Mouse (Mus musculus) skeletal muscle tissue, adult 2 months (tissue): Measurements from ENCODE around the gene Ppm1h.

Source experiments
- DNase-seq: peaks from one replicate; pipeline ENCODE4 v3.0.0-alpha.2; 2012; ENCODE audit warnings: low read depth, low spot score

The Ppm1h gene

DNA sequence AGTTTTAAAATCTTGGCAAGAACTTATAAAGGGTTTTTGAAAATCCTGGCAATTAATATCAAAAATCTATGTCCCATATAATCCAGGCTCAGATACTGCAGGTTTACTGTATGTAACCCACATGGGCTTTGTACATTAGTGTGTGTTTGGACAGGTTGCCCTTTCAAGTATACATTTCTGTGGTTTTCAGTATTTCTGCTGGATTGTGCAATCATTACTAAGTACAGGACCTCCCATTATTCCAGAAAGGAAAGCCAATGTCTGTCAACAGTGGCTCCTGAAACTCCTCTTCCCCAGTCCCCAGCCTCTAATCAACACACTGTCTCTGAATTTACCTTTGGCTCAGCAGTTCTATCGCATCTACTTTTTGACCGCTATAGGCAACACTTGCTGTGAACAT is 66.4 kb downstream of the Ppm1h start:
- DNase-seq, result no peak

DNA sequence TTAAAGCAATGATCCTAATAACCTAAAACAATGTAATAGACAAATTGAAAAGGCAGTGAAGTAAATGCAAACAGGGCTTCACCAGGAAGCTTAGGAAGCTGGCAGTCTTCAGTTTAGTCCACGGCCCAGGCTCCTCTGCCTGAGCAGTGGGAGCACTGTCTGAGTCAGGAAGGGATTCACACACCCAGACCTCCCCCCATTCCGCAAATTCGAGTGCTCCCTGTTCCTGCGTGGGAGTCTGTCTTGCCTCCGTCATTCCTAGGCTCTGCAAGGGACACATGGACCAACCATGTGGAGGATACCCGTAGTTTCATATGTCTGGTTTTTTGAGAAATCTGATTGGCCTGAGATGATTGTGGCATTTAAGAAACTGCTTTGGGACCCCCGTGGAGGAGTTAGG is 67.6 kb downstream of the Ppm1h start:
- DNase-seq, result no peak

DNA sequence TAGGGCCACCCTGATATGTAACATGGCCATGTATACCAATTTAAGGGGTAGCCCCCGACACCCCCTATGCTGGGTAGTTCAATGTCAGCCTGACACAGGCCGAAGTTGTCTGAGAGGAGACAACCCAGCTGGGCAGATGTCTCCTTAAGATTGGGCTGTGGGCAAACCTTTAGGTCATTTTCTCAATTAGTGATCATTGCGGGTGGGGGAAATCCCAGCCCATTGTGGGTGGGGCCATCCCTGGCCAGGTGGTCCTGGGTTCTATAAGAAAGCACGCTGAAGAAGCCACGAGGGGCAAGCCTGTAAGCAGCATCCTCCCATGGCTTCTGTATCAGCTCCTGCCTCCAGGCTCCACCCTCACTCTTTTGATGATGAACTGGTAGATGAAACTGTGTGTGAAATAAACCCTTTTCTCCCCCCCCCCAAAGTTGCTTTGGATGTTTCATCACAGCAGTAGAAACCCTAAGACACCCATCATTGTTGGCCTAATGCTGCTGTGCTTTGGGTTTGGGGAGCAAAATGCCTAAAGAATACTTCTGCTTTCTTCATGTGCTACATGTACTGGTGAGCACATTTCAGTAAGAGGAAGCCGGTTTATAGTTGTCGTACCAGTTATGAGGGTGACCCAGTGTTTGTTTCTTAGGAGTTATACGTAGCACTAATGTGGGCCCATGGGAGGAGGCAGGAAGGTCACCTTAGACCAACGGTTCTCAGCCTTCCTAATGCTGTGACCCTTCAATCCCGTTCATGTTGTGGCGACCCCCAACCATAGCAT is 68.8 kb downstream of the Ppm1h start:
- no peak for DNase-seq

DNA sequence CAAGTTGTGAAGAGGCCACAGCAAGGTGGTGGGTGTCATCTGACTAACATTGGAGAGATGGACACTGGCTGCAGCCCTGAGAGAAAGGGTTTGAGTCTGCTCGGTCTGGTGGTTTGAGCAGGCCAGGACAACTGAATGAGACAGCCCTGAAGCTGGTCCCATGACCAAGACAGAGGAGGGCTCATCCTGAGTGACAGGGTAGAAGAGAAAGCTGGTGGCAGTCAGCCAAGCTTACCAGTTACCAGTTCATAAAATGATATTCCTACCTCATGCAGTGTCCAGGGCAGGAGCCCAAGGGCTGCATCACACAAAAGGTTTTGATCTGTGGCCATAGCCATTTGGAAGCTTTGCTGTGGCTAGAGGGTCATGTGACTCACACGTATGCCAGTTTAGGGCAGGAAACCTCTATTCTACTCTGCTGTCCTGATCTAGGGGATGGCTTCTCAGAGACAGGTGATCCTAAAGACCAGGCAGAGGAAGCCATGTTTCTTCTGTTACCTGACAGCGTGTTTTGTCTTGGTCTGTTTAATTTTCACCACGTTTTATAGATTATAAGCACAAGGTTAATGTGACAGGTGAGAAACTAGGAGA is 69.9 kb downstream of the Ppm1h start:
- DNase-seq, result no peak

DNA sequence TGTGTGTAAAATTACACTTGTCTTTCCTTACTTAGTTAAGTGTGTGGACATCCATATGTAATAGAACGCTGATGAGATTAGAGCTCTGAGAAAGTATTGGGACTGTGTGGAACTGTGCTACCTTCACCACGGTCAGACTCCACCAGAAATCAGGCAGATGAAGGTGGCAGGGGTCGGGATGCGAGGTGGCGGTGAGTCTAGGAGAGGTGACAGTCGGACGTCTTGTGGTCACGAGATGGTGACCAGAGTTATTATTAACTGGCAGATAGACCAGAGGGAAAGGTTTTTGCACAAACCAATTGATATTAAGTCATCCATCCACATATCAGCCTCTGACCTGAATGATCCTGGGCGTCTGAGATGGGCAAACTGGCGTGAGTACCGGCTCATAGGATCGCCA is 70.5 kb downstream of the Ppm1h start:
- DNase-seq, result no peak

DNA sequence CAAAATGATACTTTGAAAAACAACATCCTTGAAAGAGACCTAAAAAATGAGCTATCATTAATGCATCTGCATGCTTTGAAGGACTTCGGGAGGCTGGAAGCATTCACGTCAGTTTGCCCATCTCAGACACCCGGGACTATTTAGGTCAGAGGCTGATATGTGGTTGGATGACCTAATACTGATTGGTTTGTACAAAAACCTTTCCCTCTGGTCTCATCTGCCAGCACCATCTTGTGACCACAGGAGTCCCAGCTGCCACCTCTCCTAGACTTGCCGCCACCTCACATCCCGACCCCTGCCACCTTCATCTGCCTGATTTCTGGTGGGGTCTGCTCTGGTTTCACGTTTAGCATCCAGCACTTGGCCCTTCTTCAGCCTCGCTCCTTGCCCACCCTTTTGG is 71.3 kb downstream of the Ppm1h start:
- DNase-seq, result no peak

DNA sequence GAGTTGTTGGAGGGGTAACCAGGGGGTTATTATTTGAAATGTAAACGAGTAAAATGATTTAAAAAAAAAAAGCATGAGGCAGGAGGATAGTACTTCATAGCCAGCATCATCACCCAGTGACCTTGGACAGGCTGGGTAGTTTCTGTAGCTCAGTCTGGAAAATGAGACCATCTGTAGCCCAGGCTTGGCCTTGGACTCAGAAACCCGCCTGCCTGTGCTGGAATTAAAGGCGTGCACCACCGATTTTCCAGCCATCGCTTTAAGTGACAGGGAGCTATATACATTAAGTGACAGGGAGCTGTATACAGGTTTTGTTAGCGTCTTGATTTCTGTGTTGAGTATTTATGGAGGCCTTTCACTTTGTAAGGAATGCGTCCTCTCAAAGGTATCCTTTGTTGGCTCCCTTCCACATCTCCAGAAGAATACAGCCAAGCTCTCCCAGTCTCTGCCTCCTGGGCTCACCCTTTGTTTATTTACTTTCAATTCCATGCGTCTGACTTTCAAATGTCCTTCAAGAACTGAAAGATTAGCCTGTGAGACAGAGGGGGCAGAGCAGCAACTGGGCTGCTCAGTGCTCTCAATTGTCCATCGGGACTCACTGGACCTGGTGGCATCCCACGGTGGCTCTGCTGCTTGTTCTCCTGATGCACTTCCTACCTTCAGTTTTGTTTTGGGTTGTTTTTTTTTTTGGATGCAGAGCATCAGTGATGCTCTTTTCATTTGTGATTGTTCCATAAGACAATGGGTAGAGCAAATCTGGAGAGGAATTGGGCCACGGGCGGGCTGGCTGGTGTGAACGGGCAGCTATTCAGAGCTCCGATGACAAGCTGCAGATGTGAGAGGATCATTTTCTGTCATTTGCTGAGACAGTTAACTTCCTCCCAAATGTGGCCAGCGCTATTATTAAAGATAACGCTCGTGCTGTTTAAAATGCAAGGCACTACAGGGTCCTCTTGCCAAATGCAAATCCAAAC is 74.7 kb downstream of the Ppm1h start:
- DNase-seq, result no peak

DNA sequence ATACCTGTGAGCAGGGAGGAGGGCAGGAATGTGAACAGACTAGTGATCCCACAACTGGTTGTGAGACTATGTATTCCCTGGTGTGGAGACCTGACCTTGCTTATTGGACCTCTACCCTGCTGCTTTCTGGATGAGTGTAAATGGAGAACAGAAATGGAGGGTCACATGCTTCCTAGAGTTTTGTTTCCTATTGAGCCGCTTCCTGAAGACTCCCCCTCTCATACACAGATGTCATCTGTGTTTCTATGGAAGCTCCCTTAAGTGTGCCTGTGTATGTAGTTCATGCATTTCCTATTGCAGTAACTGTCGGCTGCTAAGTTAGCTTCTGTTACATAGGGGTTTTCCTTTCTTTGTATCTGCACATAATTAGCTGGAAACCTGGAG is 75.4 kb downstream of the Ppm1h start:
- DNase-seq, result peak; percentile 16

DNA sequence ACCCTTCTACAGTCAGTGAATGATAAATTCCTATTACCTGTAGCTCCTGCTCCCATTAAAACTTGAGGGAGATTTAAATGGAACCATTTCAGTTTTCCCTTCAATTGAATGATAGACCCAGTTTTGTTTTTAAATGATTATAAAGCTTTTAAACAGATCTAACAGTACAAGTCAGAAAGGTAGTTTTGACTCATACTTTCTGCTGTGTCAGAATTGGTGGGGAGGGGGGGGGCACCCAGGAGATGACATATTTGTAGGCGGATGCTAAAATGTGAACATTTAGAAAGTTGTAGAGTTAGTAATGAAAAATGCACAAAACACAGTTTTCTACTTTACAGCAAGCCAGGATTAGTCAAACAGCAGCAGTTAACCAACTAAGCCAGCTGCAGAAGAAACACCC is 76.4 kb downstream of the Ppm1h start:
- DNase-seq, result no peak

DNA sequence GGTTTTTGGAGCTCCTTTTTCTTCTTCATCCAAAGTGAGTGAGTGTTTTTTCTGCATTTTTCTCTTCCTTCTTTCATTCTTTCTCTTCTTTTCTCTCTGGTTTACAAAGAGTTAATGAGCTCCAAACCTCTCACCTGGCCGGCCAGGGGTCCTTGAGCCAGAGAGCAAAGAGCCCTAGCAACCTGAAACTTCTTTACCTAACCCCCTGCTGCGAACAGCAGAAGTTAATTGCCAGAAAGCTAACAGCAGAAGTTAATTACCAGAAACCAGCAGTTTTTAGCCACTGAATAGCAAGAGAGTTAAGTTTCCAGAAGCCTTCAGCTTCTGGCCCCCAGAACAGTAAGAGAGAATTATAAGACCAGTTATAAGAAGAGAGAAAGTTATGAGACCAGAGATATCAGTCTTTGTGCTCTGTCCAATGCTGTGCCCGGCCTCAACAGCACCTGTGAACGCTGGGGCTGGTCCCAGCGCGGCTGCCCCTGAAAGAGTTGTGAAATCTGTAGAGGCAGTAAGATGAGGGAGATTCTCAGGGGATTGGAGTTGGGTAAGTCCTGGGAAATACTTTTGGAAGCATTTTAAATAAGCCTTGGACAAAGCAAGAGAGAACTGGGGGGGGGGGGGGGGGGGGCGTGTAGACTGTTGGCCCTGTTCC is 78.4 kb downstream of the Ppm1h start:
- DNase-seq, result no peak

DNA sequence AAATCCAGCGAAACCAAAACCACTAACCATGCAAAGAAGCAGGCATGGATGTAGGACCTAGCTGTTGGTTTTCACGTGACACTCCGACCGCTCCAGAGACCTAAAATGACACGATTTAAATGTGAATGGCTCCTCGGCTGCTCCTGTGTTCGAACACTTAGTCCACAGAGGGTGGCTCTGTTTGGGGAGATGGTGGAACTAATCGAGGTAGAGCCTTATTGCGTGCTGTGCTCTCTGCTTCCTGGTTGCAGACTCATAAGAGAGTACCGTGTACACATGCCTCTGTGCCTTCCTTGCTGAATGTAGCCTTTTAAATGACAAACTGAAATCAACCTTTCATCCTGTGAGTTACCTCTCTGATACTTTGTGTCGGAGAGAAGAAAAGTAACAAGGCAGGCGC is 79.2 kb downstream of the Ppm1h start:
- DNase-seq, result no peak

DNA sequence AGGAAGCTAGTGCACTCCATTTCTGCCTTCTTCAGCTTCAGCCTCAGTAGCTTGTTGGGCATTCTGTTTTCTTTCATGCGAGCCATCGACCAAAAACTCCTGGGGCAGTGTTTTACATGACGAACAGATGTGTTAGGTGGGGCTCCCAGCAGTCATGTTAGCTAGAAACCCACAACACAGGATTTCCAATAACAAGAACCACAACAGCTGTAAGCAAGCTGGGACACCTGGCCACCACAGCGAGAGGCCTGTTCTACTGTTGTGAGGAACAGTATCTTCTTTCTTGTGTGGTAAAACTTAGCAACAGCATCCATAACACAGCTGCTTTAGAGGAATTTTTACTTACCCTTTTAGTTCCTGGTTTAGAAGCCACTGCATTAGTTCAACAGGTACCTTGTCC is 79.8 kb downstream of the Ppm1h start:
- DNase-seq, result no peak

DNA sequence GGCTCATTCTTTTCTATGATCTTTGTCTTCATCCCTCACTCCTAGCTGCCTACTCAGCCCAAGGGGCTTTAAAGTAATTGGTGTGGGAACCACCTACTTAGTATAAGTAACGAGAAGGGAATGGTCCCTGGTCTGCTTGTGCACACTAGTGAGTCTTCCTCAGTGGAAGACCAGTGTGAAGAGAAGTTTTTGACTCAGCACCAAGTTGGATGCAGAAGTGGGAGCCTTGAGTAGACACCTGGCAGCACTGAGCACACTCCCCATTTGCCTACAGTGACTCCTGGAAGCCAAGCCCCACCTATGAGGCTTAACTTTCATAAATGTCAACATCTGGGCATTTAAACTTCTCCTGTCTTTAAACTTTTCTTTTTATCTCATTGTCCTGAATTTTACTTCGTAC is 81.2 kb downstream of the Ppm1h start:
- no peak for DNase-seq

DNA sequence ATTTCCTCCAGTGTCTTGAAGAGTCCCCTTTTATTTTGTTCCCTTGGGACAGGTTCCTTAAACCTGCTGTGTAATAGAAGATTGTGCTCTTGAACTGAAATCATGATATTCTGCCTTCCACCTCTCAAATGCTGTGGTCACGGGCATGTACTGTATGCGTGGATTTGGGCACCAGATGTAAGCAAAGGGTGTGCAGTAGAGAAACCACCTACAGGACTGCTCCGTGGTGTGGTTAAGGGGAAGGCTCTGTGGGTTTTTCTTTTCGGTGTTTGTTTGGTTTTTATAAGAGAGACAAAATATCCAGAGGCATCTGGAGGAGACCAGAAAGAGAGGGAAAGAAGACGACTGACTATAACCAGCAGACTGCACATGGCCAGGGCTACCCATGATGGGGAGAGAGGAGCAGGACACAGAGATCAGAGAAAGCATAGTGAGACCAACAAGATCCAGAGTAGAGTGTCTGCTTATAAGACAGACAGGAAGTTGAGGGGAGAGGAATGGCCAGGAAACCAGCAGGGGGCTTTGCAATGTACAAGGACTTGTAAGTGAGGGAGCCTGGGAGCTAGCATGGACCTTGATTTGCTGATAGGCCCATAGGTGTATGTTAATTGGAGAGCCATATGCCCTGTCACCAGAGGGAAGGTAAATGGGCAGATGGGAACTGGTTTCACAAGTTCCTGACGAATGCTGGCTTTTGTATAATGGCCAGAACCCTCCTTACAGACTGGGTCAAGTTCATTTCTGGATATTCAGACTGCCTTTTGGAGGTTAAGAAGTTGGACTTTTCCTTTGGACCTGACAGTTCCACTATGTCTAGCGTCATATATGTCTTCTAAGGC is 82.1 kb downstream of the Ppm1h start:
- DNase-seq, result no peak

DNA sequence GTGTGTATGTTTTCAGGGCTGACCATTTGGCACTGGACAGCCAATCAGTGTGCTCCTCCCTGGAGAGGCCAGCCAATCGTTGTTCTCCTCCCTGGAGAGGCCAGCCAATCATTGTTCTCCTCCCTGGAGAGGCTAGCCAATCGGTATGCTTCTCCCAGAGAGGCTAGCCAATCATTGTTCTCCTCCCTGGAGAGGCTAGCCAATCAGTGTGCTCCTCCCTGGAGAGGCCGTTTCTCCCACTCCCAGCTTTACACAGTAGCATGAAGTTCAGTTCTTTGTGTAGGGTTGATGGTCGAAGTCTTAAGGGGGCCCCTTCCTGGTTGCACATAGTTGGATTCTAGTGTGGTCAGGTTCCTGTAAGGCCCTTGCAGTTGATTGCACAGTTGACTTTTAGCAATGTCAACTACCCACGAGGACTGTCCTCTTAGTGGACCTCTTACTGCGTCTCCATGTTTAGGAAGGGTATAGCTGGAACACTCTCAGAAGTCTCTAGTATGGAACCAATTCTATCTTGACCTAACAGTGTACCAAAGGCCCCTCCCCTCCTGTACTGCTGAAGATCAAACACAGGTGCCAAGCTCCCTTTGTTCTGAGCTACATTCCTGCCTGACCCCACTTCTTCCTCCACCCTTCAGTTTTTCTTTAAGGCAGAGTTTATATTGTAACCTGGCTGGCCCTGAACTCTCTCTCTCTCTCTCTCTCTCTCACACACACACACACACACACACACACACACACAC is 84.4 kb downstream of the Ppm1h start:
- no peak for DNase-seq

DNA sequence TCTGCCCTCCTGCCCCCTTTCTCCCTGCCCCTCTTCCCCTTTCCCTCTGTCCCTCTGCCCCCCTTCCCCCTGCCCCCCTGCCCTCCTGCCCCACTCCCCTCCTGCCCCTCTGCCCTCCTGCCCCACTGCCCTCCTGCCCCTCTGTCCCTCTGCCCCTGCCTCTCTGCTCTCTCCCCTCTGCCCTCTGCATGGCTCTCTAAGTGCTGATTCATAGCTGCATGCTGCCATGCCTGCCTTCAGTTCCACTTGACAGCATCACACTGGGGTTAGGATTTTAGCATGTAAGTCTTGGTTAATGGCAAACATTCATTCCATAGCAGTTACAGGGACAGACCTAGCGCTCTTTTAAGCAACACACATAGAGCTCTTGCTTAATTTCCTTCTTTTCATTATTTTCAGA is 85.0 kb downstream of the Ppm1h start:
- DNase-seq, result no peak

DNA sequence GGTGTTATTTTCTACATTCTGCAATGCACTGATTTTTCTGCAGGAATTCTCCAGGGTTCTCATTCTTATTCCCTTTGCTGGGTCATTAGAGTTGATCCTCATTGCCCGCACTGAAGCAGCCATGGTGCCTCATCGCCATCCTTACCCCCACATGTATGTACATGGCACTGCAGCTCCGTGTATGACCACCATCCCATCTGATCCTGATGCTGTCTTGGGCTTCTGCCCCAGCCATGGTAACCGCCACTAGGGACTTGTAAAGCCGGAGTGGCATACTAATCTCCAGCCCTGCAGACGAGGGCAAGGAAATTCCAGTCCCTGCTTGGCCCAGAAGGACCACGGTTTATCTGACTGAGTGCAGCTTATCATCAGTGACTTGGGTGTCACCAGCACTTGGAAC is 86.1 kb downstream of the Ppm1h start:
- no peak for DNase-seq

DNA sequence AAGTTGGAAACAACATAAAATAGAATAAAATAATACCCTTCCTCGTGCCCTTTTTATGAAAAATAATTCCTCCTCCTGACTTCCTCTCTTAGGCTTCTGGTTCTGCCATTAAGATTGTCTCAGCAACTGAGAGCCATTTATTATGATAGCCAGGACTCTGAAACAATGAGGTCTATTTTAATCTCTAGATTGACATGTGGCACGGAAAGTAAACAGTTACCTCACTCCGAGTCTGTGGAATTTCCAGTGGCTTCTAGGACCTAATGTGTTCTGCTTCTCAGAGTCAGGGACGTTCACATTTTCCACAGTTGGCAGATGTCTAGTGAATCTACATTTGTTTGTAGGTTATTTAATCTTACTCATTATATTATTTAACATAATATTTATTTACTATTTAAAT is 87.0 kb downstream of the Ppm1h start:
- peak; percentile 7 for DNase-seq

DNA sequence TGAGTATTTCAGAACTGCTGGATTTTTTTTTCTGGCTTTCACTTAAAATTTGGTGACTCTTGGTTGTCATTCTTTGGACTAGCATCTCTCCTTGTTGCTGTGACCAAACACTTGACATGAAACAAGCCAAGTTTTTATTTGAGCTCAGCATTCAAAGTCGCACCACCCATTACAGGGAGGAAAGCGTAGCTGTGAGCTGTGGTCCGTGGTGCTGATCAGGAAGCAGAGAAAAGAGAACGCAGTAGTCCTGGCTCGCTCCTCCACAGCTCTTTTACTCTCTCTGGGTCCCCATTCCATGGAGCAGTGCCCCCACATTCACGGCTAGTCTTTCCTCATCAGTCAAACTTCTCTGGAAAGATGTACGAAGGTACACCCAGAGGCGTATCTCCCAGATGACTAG is 87.4 kb downstream of the Ppm1h start:
- DNase-seq, result no peak

DNA sequence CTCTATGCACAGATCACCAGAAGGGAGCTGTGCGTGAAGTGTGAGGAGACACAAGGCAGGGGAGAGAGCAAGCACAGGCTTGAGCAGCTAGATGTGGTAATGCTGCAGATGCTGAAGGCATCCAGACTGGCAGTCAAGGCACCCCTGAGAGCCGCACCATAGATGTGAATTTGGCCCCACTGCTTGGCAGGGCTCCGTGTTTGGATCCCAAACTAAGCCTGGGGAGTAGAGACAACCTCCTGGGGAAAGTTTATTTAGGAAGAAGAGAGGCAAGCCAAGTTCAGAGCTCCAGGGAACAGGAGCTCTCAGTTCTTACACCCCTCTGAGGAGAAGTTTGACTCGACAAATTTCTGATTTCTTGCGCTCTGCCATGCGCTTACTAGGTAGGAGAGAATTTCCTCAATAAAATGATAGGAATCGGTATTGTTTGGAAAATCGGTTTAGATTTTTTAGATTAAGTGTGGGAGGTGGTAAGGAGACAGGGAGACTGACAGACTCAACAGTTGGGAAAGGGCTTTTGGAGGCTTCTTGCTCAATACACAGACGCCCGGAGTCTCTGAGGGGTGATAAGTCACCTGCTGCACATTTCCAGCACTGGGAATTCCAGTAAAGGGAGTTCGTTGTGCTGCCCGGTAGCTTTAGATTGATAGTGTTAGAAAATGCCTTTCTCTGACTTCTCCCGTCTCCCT is 89.8 kb downstream of the Ppm1h start:
- no peak for DNase-seq
